Mouse (Mus musculus) myocyte (in vitro differentiated cells): ENCODE measurements around the gene Smox. TPM values are rescaled to one million over a fixed set of nuclear protein-coding genes. Genes with fewer than 3 reads are reported as not detected.
A peak's percentile ranks its signal among the peaks of the same experiment; 100 is the strongest.

Source experiments
- H3K27me3 ChIP-seq: one replicate; pipeline ENCODE4 v1.6.1; 2011; ENCODE audit not compliant: control insufficient read depth, insufficient read depth, insufficient read length
- H3K36me3 ChIP-seq: one replicate; pipeline ENCODE4 v1.6.1; 2011; ENCODE audit not compliant: control insufficient read depth, insufficient read depth
- H3K4me2 ChIP-seq: one replicate; pipeline ENCODE4 v1.6.1; 2011; ENCODE audit warnings: low read depth, control low read depth
- H3K4me3 ChIP-seq: one replicate; pipeline ENCODE4 v1.5.1; 2011; ENCODE audit warnings: mild to moderate bottlenecking, control low read depth, moderate library complexity
- H3K79me2 ChIP-seq: one replicate; pipeline ENCODE4 v1.6.1; 2011; ENCODE audit not compliant: control insufficient read depth, insufficient read depth
- H3ac ChIP-seq: one replicate; pipeline ENCODE4 v1.6.1; 2011; ENCODE audit not compliant: control insufficient read depth, insufficient read length
- CEBPB ChIP-seq: IDR thresholded peaks from 2 replicates; pipeline ENCODE4 v1.6.1; 2011; ENCODE audit warnings: mild to moderate bottlenecking, moderate library complexity; ENCODE audit not compliant: poor library complexity, insufficient read depth, severe bottlenecking
- E2F4 ChIP-seq: IDR thresholded peaks from one replicate; pipeline ENCODE4 v1.6.1; 2011; ENCODE audit warnings: mild to moderate bottlenecking, control low read depth, moderate library complexity; ENCODE audit not compliant: insufficient read depth
- MAX ChIP-seq: IDR thresholded peaks from one replicate; pipeline ENCODE4 v1.6.1; 2011; ENCODE audit warnings: low read depth, mild to moderate bottlenecking, control low read depth
- MYOD1 ChIP-seq, 3 experiments: IDR thresholded peaks; one replicate each; pipeline ENCODE4 v1.6.1; 2011; ENCODE audit warnings: control low read depth in 2 of 3, low read depth in 2 of 3, mild to moderate bottlenecking in 2 of 3, moderate library complexity in 1 of 3; ENCODE audit not compliant: insufficient read length in 2 of 3, control insufficient read depth in 1 of 3
- MYOG ChIP-seq, 3 experiments: IDR thresholded peaks; one replicate each; pipeline ENCODE4 v1.6.1; 2011; ENCODE audit warnings: control low read depth in 2 of 3, low read depth in 2 of 3, mild to moderate bottlenecking in 2 of 3; ENCODE audit not compliant: insufficient read length in 2 of 3, control insufficient read depth in 1 of 3, insufficient read depth in 1 of 3
- POLR2A ChIP-seq: IDR thresholded peaks from one replicate; pipeline ENCODE4 v1.6.1; 2011; ENCODE audit warnings: low read depth, mild to moderate bottlenecking, control low read depth, moderate library complexity; ENCODE audit not compliant: insufficient read length
- POLR2AphosphoS2 ChIP-seq: IDR thresholded peaks from one replicate; pipeline ENCODE4 v1.6.1; 2011; ENCODE audit warnings: low read depth, control low read depth; ENCODE audit not compliant: insufficient read length
- REST ChIP-seq: IDR thresholded peaks from one replicate; pipeline ENCODE4 v1.6.1; 2011; ENCODE audit warnings: mild to moderate bottlenecking, control low read depth, moderate library complexity; ENCODE audit not compliant: insufficient read depth, insufficient read length
- SRF ChIP-seq: IDR thresholded peaks from one replicate; pipeline ENCODE4 v1.6.1; 2011; ENCODE audit warnings: low read depth; ENCODE audit not compliant: control insufficient read depth, insufficient read length
- TCF12 ChIP-seq: IDR thresholded peaks from one replicate; pipeline ENCODE4 v1.6.1; 2011; ENCODE audit warnings: mild to moderate bottlenecking, control low read depth; ENCODE audit not compliant: poor library complexity, insufficient read depth, severe bottlenecking
- TCF3 ChIP-seq: IDR thresholded peaks from one replicate; pipeline ENCODE4 v1.6.1; 2011; ENCODE audit warnings: low read depth, control low read depth; ENCODE audit not compliant: insufficient read length
- USF1 ChIP-seq: IDR thresholded peaks from one replicate; pipeline ENCODE4 v1.6.1; 2011; ENCODE audit warnings: low read depth, mild to moderate bottlenecking, control low read depth, moderate library complexity
- polyA plus RNA-seq: library from polyadenylated mRNA; unstranded; fragments of >200 nt; fragmentation: generic; extraction: Trizol; gene quantifications from one replicate; pipeline ENCODE4 v1.2.1, GENCODE M21; 2012; ENCODE audit warnings: missing spikeins

The Smox gene
- polyA plus RNA-seq, 1 experiment = 27.1 TPM

DNA sequence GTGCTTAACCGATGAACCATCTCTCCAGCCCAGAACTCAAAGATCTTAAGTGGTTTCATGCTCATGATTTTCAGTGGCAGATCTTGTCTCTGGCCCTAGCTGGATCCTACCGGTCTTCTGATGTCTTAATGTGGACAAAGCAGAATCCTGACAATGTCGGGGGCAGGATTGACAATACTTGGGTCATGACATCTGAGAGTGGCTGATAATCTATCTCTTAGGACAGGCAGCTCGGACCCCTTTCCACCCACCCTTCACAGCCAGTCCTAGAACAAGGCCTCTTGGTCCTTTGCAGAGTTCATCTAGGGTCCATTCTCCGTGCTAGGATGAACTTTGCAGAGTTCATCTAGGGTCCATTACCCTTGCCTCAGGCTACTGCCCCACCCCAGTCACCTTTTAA, 2.1 kb downstream of the Smox start:
- H3ac ChIP-seq = no peak overlapping the region
- TF ChIP-seq USF1 (no peak), TCF3 (no peak), TCF12 (no peak), MYOG (IDR thresholded peaks at IDR 0.05; ENCODE audit: control insufficient read depth in 1 of 3, insufficient read depth in 1 of 3, insufficient read length in 2 of 3, low read depth in 2 of 3) (no peak), POLR2AphosphoS2 (no peak), SRF (no peak), REST (no peak), MAX (no peak), CEBPB (no peak), POLR2A (no peak), E2F4 (no peak), MYOD1 (IDR thresholded peaks at IDR 0.05; ENCODE audit: control insufficient read depth in 1 of 3, insufficient read length in 2 of 3, low read depth in 2 of 3) (no peak)
- no peaks in the 10 kb centered on the region for H3K27me3 ChIP-seq
- peaks cover 15% of the 10 kb centered on the region for H3K79me2 ChIP-seq
- no peaks in the 10 kb centered on the region for H3K36me3 ChIP-seq
- peak overlapping the region; percentile 34 for H3K4me3 ChIP-seq
- peak overlapping the region; percentile 88 for H3K4me2 ChIP-seq

GRCm38 (mm10) chr2:131495256-131495655, 4.0 kb downstream of the Smox start:
- Histone ChIP-seq H3K27me3 (no peaks in the 10 kb centered on the region), H3K4me2 (peak overlapping the region; percentile 8), H3K79me2 (peaks cover 15% of the 10 kb centered on the region), H3K36me3 (no peaks in the 10 kb centered on the region), H3K4me3 (no peak overlapping the region), H3ac (no peak overlapping the region)
- no peak for TF ChIP-seq MYOG (IDR thresholded peaks at IDR 0.05; ENCODE audit: control insufficient read depth in 1 of 3, insufficient read depth in 1 of 3, insufficient read length in 2 of 3, low read depth in 2 of 3)
- TF ChIP-seq MYOD1 (IDR thresholded peaks at IDR 0.05; ENCODE audit: control insufficient read depth in 1 of 3, insufficient read length in 2 of 3, low read depth in 2 of 3) = no peak
- TF ChIP-seq TCF12 = no peak
- no peak for TF ChIP-seq E2F4
- TF ChIP-seq REST = no peak
- no peak for TF ChIP-seq MAX
- no peak for TF ChIP-seq CEBPB
- TF ChIP-seq POLR2AphosphoS2 = no peak
- no peak for TF ChIP-seq POLR2A
- TF ChIP-seq USF1 = no peak
- no peak for TF ChIP-seq TCF3
- TF ChIP-seq SRF = no peak

DNA sequence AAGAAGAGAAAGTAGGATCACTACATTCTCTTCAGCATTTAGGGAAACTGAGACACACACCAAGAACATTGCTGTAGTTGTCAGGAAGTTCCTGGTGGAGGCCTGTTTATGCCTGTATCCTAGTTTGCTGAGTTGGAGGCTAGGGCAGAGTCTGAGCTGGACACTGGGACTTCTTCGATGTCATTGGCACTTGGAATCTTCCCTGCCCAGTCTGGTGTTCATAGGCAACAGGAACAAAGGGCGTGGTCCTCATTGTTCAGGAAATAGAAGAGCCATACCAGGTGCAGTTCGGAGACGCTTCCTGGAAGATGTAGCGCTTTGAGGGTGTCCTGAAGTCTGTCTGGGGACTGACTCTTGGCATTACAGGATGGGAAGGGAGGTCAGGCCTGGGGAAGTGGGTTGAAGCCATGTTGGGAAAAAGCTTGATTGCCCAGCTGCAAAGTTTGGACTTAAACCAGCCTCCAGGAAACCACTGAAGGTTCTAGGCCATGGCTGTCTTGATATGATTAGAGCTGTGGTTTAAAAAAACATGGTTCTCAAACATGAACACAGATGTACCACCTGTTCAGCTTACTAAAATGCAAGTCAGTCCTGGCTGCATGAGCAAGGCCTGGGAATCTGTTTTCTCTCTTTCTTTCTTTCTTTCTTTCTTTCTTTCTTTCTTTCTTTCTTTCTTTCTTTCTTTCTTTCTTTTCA, 5.0 kb downstream of the Smox start:
- Histone ChIP-seq H3K27me3 (no peaks in the 10 kb centered on the region), H3K36me3 (no peaks in the 10 kb centered on the region), H3K79me2 (peaks cover 20% of the 10 kb centered on the region), H3K4me2 (peak overlapping the region; percentile 8), H3K4me3 (no peak overlapping the region), H3ac (no peak overlapping the region)
- TF ChIP-seq POLR2A (no peak), TCF3 (no peak), MYOD1 (IDR thresholded peaks at IDR 0.05; ENCODE audit: control insufficient read depth in 1 of 3, insufficient read length in 2 of 3, low read depth in 2 of 3) (peak in 1 of 3 experiments; percentile 3), MAX (no peak)

DNA sequence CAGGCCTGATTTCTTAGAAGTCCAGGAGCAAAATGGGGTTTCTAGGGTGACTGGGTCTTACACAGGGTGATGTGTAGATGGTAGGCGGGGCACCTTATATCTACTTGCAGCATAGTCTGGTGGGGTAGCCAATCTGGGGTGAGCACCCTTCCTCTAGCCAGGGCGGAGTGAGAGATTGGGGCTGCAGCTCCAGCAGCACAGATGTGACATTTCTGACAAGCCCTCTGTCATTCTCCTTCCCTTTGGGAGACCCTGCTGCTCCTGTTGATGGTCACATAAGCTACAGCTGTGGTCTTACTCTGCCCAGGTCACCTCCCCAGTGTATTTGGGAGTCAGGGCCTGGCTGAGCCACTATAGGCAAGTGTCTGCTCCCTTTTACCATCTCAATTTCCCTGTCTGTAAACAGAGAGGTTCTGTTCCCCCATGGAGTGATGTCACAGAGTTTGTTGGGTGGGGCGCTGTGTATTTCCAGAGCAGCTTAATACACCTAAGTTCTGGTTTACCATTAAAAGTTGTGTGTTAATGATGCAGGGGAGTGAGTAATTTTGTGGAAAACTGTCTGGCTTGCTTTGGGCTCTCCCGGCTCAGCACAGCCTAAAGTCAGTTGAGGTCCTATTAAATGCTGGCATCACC, 6.0 kb downstream of the Smox start:
- TF ChIP-seq CEBPB (no peak), REST (no peak), E2F4 (no peak), MYOG (IDR thresholded peaks at IDR 0.05; ENCODE audit: control insufficient read depth in 1 of 3, insufficient read depth in 1 of 3, insufficient read length in 2 of 3, low read depth in 2 of 3) (no peak), TCF3 (no peak), POLR2A (no peak), POLR2AphosphoS2 (no peak), MAX (no peak), TCF12 (no peak), USF1 (no peak), MYOD1 (IDR thresholded peaks at IDR 0.05; ENCODE audit: control insufficient read depth in 1 of 3, insufficient read length in 2 of 3, low read depth in 2 of 3) (no peak), SRF (no peak)
- Histone ChIP-seq H3K4me2 (peak overlapping the region; percentile 21), H3K4me3 (no peak overlapping the region), H3K36me3 (no peaks in the 10 kb centered on the region), H3ac (no peak overlapping the region), H3K27me3 (no peaks in the 10 kb centered on the region), H3K79me2 (peaks cover 20% of the 10 kb centered on the region)
